Mouse (Mus musculus): Measurements from ENCODE around the gene Arhgef28. TPM values are rescaled to one million over a fixed set of nuclear protein-coding genes. Genes with fewer than 3 reads are reported as not detected.

Gene Arhgef28
- polyA plus RNA-seq, 1 experiment, result 11.3 TPM

- no peak for TF ChIP-seq CTCF (IDR thresholded peaks at IDR 0.05; ENCODE audit: borderline replicate concordance, extremely low read depth, insufficient read depth, insufficient read length)
- TF ChIP-seq POLR2A (IDR thresholded peaks at IDR 0.05; ENCODE audit: borderline replicate concordance, extremely low read depth, insufficient read depth, insufficient read length, poor library complexity, severe bottlenecking), result no peak
- no peak for DNase-seq (ENCODE audit: low read depth)
These were observed 58.7 kb downstream of the Arhgef28 start for GRCm38 (mm10) chr13:98147532-98147931.

DNA sequence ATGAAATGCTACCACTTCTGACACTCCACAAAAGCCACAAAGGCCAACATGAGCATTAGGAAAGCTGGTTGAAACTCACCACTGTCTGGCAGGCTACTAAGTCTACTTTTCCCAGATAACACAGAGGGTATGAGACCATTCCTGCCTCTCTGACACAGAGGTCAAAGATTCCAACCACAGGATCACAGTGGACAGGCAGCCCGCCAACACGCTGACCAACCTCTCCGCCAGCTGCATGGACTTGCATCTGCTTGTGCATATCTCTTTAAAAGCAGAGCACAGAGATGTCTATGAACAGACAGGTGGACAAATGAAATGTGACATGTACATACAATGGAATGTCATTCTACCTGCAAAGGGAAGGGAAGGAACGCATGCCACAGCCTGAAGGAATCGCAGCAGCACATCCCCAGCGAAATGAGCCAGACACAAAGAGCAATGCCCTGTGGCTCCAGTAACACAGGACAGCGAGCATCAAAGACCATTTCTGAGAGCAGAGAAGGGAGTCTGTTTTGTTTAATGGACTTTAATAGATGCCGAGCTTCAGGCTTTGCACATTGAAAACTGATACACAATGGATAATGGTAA is 59.6 kb downstream of the Arhgef28 start:
- TF ChIP-seq POLR2A (IDR thresholded peaks at IDR 0.05; ENCODE audit: borderline replicate concordance, extremely low read depth, insufficient read depth, insufficient read length, poor library complexity, severe bottlenecking) (no peak), CTCF (IDR thresholded peaks at IDR 0.05; ENCODE audit: borderline replicate concordance, extremely low read depth, insufficient read depth, insufficient read length) (no peak)
- DNase-seq (ENCODE audit: low read depth), result peak; percentile 41

DNA sequence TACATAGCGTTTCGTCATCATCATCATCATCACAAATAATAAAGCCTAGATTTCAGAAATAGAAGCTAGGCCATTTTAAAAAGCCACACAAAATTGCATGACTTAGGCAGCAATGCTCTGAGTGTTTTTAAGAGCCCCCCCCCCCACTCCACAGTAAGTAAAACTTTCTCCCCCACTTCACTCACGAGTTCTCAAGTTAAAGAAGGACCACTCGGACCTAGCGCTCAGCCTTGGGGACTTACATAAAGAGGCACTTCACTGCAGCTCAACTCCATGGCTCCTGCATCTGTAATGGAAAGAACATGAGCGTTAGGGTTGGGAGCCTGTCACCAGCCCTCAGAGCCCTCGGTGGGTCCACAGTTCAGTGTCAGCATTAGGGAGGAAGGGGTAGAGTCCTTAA is 60.9 kb downstream of the Arhgef28 start:
- TF ChIP-seq CTCF (IDR thresholded peaks at IDR 0.05; ENCODE audit: borderline replicate concordance, extremely low read depth, insufficient read depth, insufficient read length), result no peak
- TF ChIP-seq POLR2A (IDR thresholded peaks at IDR 0.05; ENCODE audit: borderline replicate concordance, extremely low read depth, insufficient read depth, insufficient read length, poor library complexity, severe bottlenecking), result no peak
- no peak for DNase-seq (ENCODE audit: low read depth)

DNA sequence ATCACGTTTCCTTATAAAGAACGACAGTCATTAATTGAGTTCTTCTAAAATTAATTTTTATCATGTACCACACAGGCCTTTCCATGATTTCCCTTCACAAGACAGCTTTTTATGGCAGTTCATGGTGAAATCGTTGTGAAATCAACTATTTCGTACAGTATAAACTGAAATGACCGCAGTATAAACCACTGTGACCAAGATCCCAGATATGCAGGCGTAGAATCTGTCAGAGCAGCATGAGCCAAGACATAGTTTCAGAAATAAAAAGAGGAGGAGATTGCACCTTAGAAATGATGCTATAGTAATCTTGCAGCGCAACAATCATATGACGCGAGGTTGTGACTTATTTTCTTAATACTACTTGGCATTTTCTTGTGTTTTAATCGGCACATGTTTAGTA is 63.2 kb downstream of the Arhgef28 start:
- no peak for TF ChIP-seq CTCF (IDR thresholded peaks at IDR 0.05; ENCODE audit: borderline replicate concordance, extremely low read depth, insufficient read depth, insufficient read length)
- TF ChIP-seq POLR2A (IDR thresholded peaks at IDR 0.05; ENCODE audit: borderline replicate concordance, extremely low read depth, insufficient read depth, insufficient read length, poor library complexity, severe bottlenecking), result no peak
- no peak for DNase-seq (ENCODE audit: low read depth)

- DNase-seq (ENCODE audit: low read depth), result no peak
- TF ChIP-seq CTCF (IDR thresholded peaks at IDR 0.05; ENCODE audit: borderline replicate concordance, extremely low read depth, insufficient read depth, insufficient read length), result no peak
- TF ChIP-seq POLR2A (IDR thresholded peaks at IDR 0.05; ENCODE audit: borderline replicate concordance, extremely low read depth, insufficient read depth, insufficient read length, poor library complexity, severe bottlenecking), result no peak
These were observed 65.6 kb downstream of the Arhgef28 start for GRCm38 (mm10) chr13:98140626-98141025.

DNA sequence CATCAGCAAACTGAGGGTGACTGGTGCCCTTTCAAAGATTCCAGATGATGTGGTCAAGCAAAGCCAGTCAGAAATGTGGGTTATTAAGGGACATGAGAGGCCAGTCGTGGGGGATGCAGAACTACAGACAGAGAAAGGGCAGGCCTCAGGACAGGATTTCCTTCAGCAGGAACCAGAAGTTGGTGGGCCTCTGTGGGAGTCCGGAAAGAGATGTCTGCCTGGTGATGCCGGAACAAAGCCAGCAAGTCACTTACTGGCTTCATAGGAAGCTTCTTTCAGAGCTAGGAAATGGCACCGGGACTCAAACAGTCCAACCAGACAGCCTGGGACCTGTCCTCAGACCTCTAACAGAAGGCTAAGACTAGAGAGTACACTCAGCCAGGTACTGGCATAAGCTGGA is 67.5 kb downstream of the Arhgef28 start:
- DNase-seq (ENCODE audit: low read depth), result no peak

DNA sequence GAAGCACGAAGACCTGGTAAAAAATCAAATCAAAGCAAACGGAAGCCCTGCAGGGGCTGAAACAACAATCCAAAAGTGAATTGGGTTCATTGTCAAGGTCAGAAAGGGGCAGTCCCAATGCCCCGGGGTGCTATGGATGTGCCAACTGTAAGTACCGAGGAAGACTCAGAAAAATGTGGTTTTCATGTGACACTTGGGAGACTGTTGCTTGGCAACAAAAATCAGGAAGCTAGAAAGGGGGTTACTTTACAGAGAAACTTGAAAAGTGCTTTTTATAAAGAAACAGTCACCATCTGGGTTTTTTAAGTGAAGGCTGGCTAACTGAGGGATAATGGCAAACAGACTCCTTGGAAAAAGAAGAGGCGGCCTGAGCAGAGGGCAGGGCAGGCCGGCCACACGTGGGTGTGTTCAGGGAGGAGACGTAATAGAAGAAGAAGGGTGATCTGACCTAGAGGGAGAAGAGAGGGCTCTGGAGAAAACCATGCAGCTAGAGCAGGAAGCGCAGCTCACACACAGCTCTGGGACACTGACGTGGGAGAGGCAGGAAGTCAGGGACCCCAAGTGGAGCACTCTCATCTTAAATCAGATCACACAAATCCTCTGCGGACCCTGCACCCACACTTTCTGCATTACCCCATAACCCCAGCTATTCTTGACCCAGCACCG is 70.2 kb downstream of the Arhgef28 start:
- DNase-seq (ENCODE audit: low read depth), result no peak
- TF ChIP-seq CTCF (IDR thresholded peaks at IDR 0.05; ENCODE audit: borderline replicate concordance, extremely low read depth, insufficient read depth, insufficient read length), result no peak
- no peak for TF ChIP-seq POLR2A (IDR thresholded peaks at IDR 0.05; ENCODE audit: borderline replicate concordance, extremely low read depth, insufficient read depth, insufficient read length, poor library complexity, severe bottlenecking)

More for the DNA sequence above, 67.5 kb downstream of the Arhgef28 start:
- TF ChIP-seq POLR2A (IDR thresholded peaks at IDR 0.05; ENCODE audit: borderline replicate concordance, extremely low read depth, insufficient read depth, insufficient read length, poor library complexity, severe bottlenecking) (no peak), CTCF (IDR thresholded peaks at IDR 0.05; ENCODE audit: borderline replicate concordance, extremely low read depth, insufficient read depth, insufficient read length) (no peak)

GRCm38 (mm10) chr13:98132951-98133350 is 73.3 kb downstream of the Arhgef28 start:
- no peak for DNase-seq (ENCODE audit: low read depth)
- TF ChIP-seq CTCF (IDR thresholded peaks at IDR 0.05; ENCODE audit: borderline replicate concordance, extremely low read depth, insufficient read depth, insufficient read length) (no peak), POLR2A (IDR thresholded peaks at IDR 0.05; ENCODE audit: borderline replicate concordance, extremely low read depth, insufficient read depth, insufficient read length, poor library complexity, severe bottlenecking) (no peak)

DNA sequence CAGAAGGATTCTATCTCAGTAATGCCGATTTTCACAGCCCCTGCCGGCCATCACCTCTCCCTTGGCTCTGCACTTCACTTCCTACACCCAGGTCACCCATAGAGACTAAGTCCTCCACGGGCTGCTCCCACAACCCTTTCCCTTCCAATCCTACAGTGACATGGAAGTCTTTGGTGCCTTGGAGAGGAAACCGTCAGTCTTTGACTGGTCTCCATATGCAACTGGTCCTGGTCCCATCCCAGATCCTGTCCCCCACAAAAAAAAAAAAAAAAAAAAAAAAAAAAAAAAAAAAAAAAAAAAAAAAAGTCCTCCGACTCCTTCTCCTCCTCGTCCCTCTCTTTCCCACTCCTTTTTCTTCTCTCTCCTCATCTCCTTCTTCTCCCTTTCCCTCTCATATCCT is 74.0 kb downstream of the Arhgef28 start:
- no peak for DNase-seq (ENCODE audit: low read depth)
- TF ChIP-seq CTCF (IDR thresholded peaks at IDR 0.05; ENCODE audit: borderline replicate concordance, extremely low read depth, insufficient read depth, insufficient read length) (no peak), POLR2A (IDR thresholded peaks at IDR 0.05; ENCODE audit: borderline replicate concordance, extremely low read depth, insufficient read depth, insufficient read length, poor library complexity, severe bottlenecking) (no peak)

DNA sequence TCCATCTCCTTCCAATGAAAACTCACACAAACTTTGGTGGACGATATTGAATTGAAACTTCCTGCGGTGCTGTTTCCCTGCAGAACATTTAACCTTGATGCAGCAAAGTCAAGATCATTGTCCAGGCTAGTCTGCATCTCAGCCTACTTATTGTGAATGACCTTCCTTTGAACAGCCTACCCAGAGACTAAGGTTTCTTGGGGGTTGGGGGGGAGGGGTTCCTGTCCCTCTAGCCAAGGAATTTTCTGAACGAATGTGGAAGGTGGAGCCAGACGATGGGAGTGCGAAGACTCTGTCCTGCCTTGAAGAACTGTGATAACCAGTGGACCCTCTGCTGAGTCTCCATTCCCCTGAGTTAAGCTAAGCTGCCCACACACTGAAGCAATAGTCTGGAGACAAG is 80.6 kb downstream of the Arhgef28 start:
- DNase-seq (ENCODE audit: low read depth), result no peak
- TF ChIP-seq POLR2A (IDR thresholded peaks at IDR 0.05; ENCODE audit: borderline replicate concordance, extremely low read depth, insufficient read depth, insufficient read length, poor library complexity, severe bottlenecking), result no peak
- no peak for TF ChIP-seq CTCF (IDR thresholded peaks at IDR 0.05; ENCODE audit: borderline replicate concordance, extremely low read depth, insufficient read depth, insufficient read length)

GRCm38 (mm10) chr13:98124113-98124745 is 82.0 kb downstream of the Arhgef28 start:
- peak; percentile 2 for DNase-seq (ENCODE audit: low read depth)
- TF ChIP-seq POLR2A (IDR thresholded peaks at IDR 0.05; ENCODE audit: borderline replicate concordance, extremely low read depth, insufficient read depth, insufficient read length, poor library complexity, severe bottlenecking) (no peak), CTCF (IDR thresholded peaks at IDR 0.05; ENCODE audit: borderline replicate concordance, extremely low read depth, insufficient read depth, insufficient read length) (no peak)
